Comparison of ENCODE assay signal across 12 mouse cellular contexts in genomic region chr7:25782744-25783143, GRCm38 (mm10). TPM values are rescaled to one million over a fixed set of nuclear protein-coding genes. Genes with fewer than 3 reads are reported as not detected.
DNase-seq lines count a peak whose midpoint lies in the region; ATAC-seq lines count a peak whose summit lies in the region.
"Had no signal": no experiment of that assay in that cellular context is flagged by ENCODE, and none has a peak within 500 bp of the region (broad histone marks: within the 10 kb centered on the region; RNA-seq: fewer than 3 reads in every experiment).

No protein-coding gene starts in this region.

- H3K4me2 ChIP-seq in heart, embryonic 13.5 days: no peak overlapping the region
- no peak overlapping the region for H3K4me2 ChIP-seq in heart, embryonic 11.5 days
- H3K4me2 ChIP-seq in intestine, embryonic 15.5 days (replicated peaks): peak overlapping the region; percentile 17; the same call in 1 of the 2 replicates
- H3K4me2 ChIP-seq in stomach, embryonic 15.5 days: no peak overlapping the region

- ATAC-seq in heart, embryonic 13.5 days (ENCODE audit: extremely low read depth, insufficient number of reproducible peaks, low FRiP score, low TSS enrichment): no peak
- ATAC-seq in heart, embryonic 11.5 days (replicated peaks; ENCODE audit: insufficient number of reproducible peaks, low FRiP score, low TSS enrichment): no peak
- ATAC-seq in intestine, embryonic 15.5 days: no peak
- no peak for ATAC-seq in stomach, embryonic 15.5 days (ENCODE audit: insufficient read depth, low FRiP score, low read depth)

- no peak overlapping the region for H3K4me3 ChIP-seq in heart, embryonic 13.5 days
- H3K4me3 ChIP-seq in heart, embryonic 11.5 days (ENCODE audit: low read depth, low read length): no peak overlapping the region
- no peak overlapping the region for H3K4me3 ChIP-seq in intestine, embryonic 15.5 days (replicated peaks)
- no peak overlapping the region for H3K4me3 ChIP-seq in stomach, embryonic 15.5 days (replicated peaks)
- H3K4me3 ChIP-seq: neural tube, embryonic 13.5 days had no signal

- H3K27ac ChIP-seq in heart, embryonic 13.5 days (replicated peaks): peak overlapping the region; percentile 72; the same call in 1 of the 2 replicates
- no peak overlapping the region for H3K27ac ChIP-seq in heart, embryonic 11.5 days (ENCODE audit: low read depth, low read length)
- peak overlapping the region; percentile 84 for H3K27ac ChIP-seq in intestine, embryonic 15.5 days
- peak overlapping the region; percentile 83 for H3K27ac ChIP-seq in stomach, embryonic 15.5 days
- H3K27ac ChIP-seq: neural tube, embryonic 13.5 days had no signal

- peak; percentile 26 for DNase-seq in lung, postnatal 36 days
- DNase-seq in lung, postnatal 4 days: no peak
- DNase-seq in thymus, adult 18-20 months: no peak
- no peak for DNase-seq in cerebellum, adult 9-11 months
- DNase-seq: cerebellum, postnatal 10 days; right cerebral cortex, postnatal 14 days; thymus, postnatal 14 days had no signal

- 0 out of 2 replicates have a peak overlapping the region, but pooled peaks have one; percentile 10 for H3K9ac ChIP-seq in heart, embryonic 13.5 days
- no peak overlapping the region for H3K9ac ChIP-seq in heart, embryonic 11.5 days (ENCODE audit: low read depth, low read length)
- no peak overlapping the region for H3K9ac ChIP-seq in intestine, embryonic 15.5 days
- H3K9ac ChIP-seq in stomach, embryonic 15.5 days: no peak overlapping the region
- H3K9ac ChIP-seq: neural tube, embryonic 13.5 days had no signal

- peaks cover 57% of the 10 kb centered on the region for H3K4me1 ChIP-seq in heart, embryonic 13.5 days
- H3K4me1 ChIP-seq in heart, embryonic 11.5 days (ENCODE audit: control insufficient read depth, insufficient read depth, low read length): peaks cover 27% of the 10 kb centered on the region
- peaks cover 26% of the 10 kb centered on the region for H3K4me1 ChIP-seq in intestine, embryonic 15.5 days (replicated peaks)
- H3K4me1 ChIP-seq in stomach, embryonic 15.5 days: peaks cover 34% of the 10 kb centered on the region

- WGBS in heart, embryonic 13.5 days: 69% methylated on average over 6 of the region's 6 CpGs
- 67% methylated on average over 6 of the region's 6 CpGs for WGBS in heart, embryonic 11.5 days (ENCODE audit: insufficient replicate concordance)
- WGBS in intestine, embryonic 15.5 days: 64% methylated on average over 6 of the region's 6 CpGs
- whole genome bisulfite sequencing in stomach, embryonic 15.5 days: 67% methylated on average over 6 of the region's 6 CpGs

- H3K9me3 ChIP-seq in heart, embryonic 13.5 days: no peaks in the 10 kb centered on the region
- H3K9me3 ChIP-seq in heart, embryonic 11.5 days (replicated peaks; ENCODE audit: control insufficient read depth, low read length): no peaks in the 10 kb centered on the region
- no peaks in the 10 kb centered on the region for H3K9me3 ChIP-seq in intestine, embryonic 15.5 days
- H3K9me3 ChIP-seq in stomach, embryonic 15.5 days: no peaks in the 10 kb centered on the region
- H3K9me3 ChIP-seq: neural tube, embryonic 13.5 days had no signal

- peaks cover 19% of the 10 kb centered on the region for H3K36me3 ChIP-seq in heart, embryonic 13.5 days
- H3K36me3 ChIP-seq in heart, embryonic 11.5 days (ENCODE audit: control insufficient read depth, insufficient read depth, low read length): peaks cover 11% of the 10 kb centered on the region
- peaks cover 8% of the 10 kb centered on the region; the same call in 1 of the 2 replicates for H3K36me3 ChIP-seq in intestine, embryonic 15.5 days
- peaks cover 8% of the 10 kb centered on the region for H3K36me3 ChIP-seq in stomach, embryonic 15.5 days
- H3K36me3 ChIP-seq: neural tube, embryonic 13.5 days had no signal

- H3K27me3 ChIP-seq in heart, embryonic 13.5 days (replicated peaks): no peaks in the 10 kb centered on the region
- no peaks in the 10 kb centered on the region for H3K27me3 ChIP-seq in heart, embryonic 11.5 days (ENCODE audit: control insufficient read depth, insufficient read depth, low read length)
- no peaks in the 10 kb centered on the region for H3K27me3 ChIP-seq in intestine, embryonic 15.5 days (replicated peaks)
- H3K27me3 ChIP-seq in stomach, embryonic 15.5 days (replicated peaks): no peaks in the 10 kb centered on the region
- H3K27me3 ChIP-seq: neural tube, embryonic 13.5 days had no signal

RNA-seq across cellular contexts. Expression of gene Axl, which starts 5.8 kb away (rescaled TPM):
- polyA plus RNA-seq in heart, embryonic 13.5 days (2015; fragmentation: Nextera tagmentation; extraction: Ambion mirVana): 47.3 and 48.6 TPM in 2 replicates
- polyA plus RNA-seq in heart, embryonic 11.5 days (2014; fragmentation: Nextera tagmentation; extraction: Ambion mirVana): 53.6 and 54.5 TPM in 2 replicates
- polyA plus RNA-seq in intestine, embryonic 15.5 days (2015; fragmentation: Nextera tagmentation; extraction: Ambion mirVana): 69.8 and 71.5 TPM in 2 replicates
- 83.7 and 88.6 TPM in 2 replicates for polyA plus RNA-seq in stomach, embryonic 15.5 days (2015; fragmentation: Nextera tagmentation; extraction: Ambion mirVana)

RNA-seq across cellular contexts. Expression of gene Hnrnpul1, which starts 28.2 kb away (rescaled TPM):
- polyA plus RNA-seq in heart, embryonic 13.5 days (2015; fragmentation: Nextera tagmentation; extraction: Ambion mirVana): 38.1 and 38.8 TPM in 2 replicates
- 47.7 and 53.3 TPM in 2 replicates for polyA plus RNA-seq in heart, embryonic 11.5 days (2014; fragmentation: Nextera tagmentation; extraction: Ambion mirVana)
- polyA plus RNA-seq in intestine, embryonic 15.5 days (2015; fragmentation: Nextera tagmentation; extraction: Ambion mirVana): 43.9 and 51.5 TPM in 2 replicates
- polyA plus RNA-seq in stomach, embryonic 15.5 days (2015; fragmentation: Nextera tagmentation; extraction: Ambion mirVana): 49.0 and 54.2 TPM in 2 replicates

RNA-seq across cellular contexts. Expression of gene Cyp2s1, which starts 34.0 kb away (rescaled TPM):
- 2.7 and 3.0 TPM in 2 replicates for polyA plus RNA-seq in heart, embryonic 13.5 days (2015; fragmentation: Nextera tagmentation; extraction: Ambion mirVana)
- 4.0 and 5.5 TPM in 2 replicates for polyA plus RNA-seq in heart, embryonic 11.5 days (2014; fragmentation: Nextera tagmentation; extraction: Ambion mirVana)
- 33.2 and 35.9 TPM in 2 replicates for polyA plus RNA-seq in intestine, embryonic 15.5 days (2015; fragmentation: Nextera tagmentation; extraction: Ambion mirVana)
- 35.3 and 35.6 TPM in 2 replicates for polyA plus RNA-seq in stomach, embryonic 15.5 days (2015; fragmentation: Nextera tagmentation; extraction: Ambion mirVana)
